Mouse (Mus musculus) cerebellum, adult 2 months (tissue): ENCODE results near the gene Hmgcr. TPM values are rescaled to one million over a fixed set of nuclear protein-coding genes. Genes with fewer than 3 reads are reported as not detected.

Source experiments
- DNase-seq, 2 experiments: peaks; one replicate each; pipeline ENCODE4 v3.0.0; 2021
- H3K27ac ChIP-seq: fragments of 200-500 bp; 2 replicates; pipeline ENCODE4 v1.5.1; 2012; ENCODE audit warnings: low read length, control low read depth, inconsistent platforms; ENCODE audit not compliant: insufficient read depth
- H3K27me3 ChIP-seq: fragments of 200-500 bp; 2 replicates; pipeline ENCODE4 v1.6.1; 2012; ENCODE audit warnings: inconsistent platforms, mild to moderate bottlenecking, low read length, moderate library complexity; ENCODE audit not compliant: control insufficient read depth, insufficient read depth
- H3K4me1 ChIP-seq: fragments of 200-500 bp; 2 replicates; pipeline ENCODE4 v1.6.1; 2011; ENCODE audit warnings: low read length; ENCODE audit not compliant: control insufficient read depth, insufficient read depth
- H3K4me3 ChIP-seq: fragments of 200-500 bp; replicated peaks from 2 replicates; pipeline ENCODE3; 2011; ENCODE audit warnings: mild to moderate bottlenecking, low read depth, low read length, control low read depth; ENCODE audit not compliant: insufficient read depth
- CTCF ChIP-seq: fragments of 200-500 bp; IDR thresholded peaks from 2 replicates; pipeline ENCODE4 v1.5.1; 2011; ENCODE audit warnings: low read depth, mild to moderate bottlenecking, control low read depth, low read length, moderate library complexity, borderline replicate concordance; ENCODE audit not compliant: insufficient read depth
- POLR2A ChIP-seq: fragments of 200-500 bp; IDR thresholded peaks from 2 replicates; pipeline ENCODE4 v1.6.1; 2011; ENCODE audit warnings: low read length, control low read depth, borderline replicate concordance; ENCODE audit not compliant: insufficient read depth
- WGBS: fragments of 180-500 bp; shearing (Covaris S2); methylation state at CpG from one replicate; pipeline ENCODE4 v1.1.7; 2018; 5-methylcytosine and 5-hydroxymethylcytosine counted together
- polyA plus RNA-seq: library from polyadenylated mRNA; depleted of rRNA; stranded (reverse); fragments of >200 nt; gene quantifications from 2 replicates; pipeline ENCODE4 v1.2.3, GENCODE M21; 2012; rRNA removed

Gene Hmgcr
- polyA plus RNA-seq, 1 experiment, result 42.0 TPM

DNA sequence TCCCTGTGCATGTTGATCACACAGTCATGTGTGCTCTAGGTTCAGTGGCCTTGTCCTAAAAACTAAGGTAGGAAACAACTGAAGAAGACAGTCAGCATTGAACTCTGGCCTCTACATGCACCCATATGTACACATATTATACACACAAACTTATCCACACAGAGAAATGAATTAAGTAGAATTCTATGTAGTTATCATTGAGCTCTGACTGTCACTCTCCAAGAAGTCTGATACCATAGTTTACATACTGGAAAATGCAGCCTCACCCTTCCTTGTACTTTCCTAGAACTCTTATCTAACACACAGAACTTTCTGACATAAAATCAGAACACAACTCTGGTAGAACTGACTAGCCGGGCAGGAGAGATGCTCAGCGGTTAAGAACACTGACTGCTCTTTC, 66.5 kb downstream of the Hmgcr start:
- H3K4me1 ChIP-seq, result no peaks in the 10 kb centered on the region
- H3K27ac ChIP-seq, result no peak overlapping the region
- 97% methylated on average over 2 of the region's 2 CpGs for WGBS
- DNase-seq, result no peak
- TF ChIP-seq CTCF (no peak), POLR2A (no peak)
- no peaks in the 10 kb centered on the region for H3K27me3 ChIP-seq
- no peak overlapping the region for H3K4me3 ChIP-seq

DNA sequence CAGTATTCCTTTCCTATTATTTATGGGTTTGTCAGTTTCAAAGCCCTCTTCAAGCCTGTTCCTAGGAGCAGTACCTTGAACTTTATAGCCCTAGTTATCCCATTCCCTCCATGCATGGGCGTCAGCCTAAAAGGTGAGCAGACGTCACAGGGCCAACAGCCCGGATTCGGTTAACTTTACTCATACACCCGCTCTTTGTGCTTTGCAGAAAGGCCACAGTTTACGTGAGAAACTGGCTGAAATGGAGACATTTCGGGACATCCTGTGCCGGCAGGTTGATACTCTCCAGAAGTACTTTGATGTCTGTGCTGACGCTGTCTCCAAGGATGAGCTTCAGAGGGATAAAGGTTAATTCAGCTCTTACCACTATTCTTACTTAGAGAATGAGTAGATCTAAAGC, 71.6 kb downstream of the Hmgcr start:
- Histone ChIP-seq H3K27ac (no peak overlapping the region), H3K27me3 (no peaks in the 10 kb centered on the region), H3K4me1 (no peaks in the 10 kb centered on the region), H3K4me3 (no peak overlapping the region)
- no peak for DNase-seq
- TF ChIP-seq CTCF, result no peak
- no peak for TF ChIP-seq POLR2A
- 96% methylated on average over 9 of the region's 9 CpGs for WGBS

Other genes with a start within 250 kb of the Hmgcr start
- gene Ankdd1b, start 199.7 kb downstream of the Hmgcr start, polyA plus RNA-seq, result 0.10 and 0.33 TPM in 2 replicates
- not detected in 2 replicates for gene Gm17622, start 180.2 kb downstream of the Hmgcr start, polyA plus RNA-seq
- 8.0 and 8.7 TPM in 2 replicates for gene Polk, start 128.4 kb downstream of the Hmgcr start, polyA plus RNA-seq
- gene Col4a3bp, start 128.3 kb downstream of the Hmgcr start, polyA plus RNA-seq, result 49.6 and 54.8 TPM in 2 replicates
- gene Ankrd31, start 77.3 kb upstream of the Hmgcr start, polyA plus RNA-seq, result not detected in 2 replicates